Mouse (Mus musculus): Measurements from ENCODE around the gene Nme6.

- TF ChIP-seq GATA1 (IDR thresholded peaks at IDR 0.05; ENCODE audit: low read length) = no peak
- no peak for TF ChIP-seq TAL1 (IDR thresholded peaks at IDR 0.05; ENCODE audit: low read length)
These were observed 33.7 kb downstream of the Nme6 start for GRCm38 (mm10) chr9:109866218-109866617.

All from erythroblast, embryonic 14.5 days (primary cell).